Mouse (Mus musculus): ENCODE measurements around the gene Dexi.

DNA sequence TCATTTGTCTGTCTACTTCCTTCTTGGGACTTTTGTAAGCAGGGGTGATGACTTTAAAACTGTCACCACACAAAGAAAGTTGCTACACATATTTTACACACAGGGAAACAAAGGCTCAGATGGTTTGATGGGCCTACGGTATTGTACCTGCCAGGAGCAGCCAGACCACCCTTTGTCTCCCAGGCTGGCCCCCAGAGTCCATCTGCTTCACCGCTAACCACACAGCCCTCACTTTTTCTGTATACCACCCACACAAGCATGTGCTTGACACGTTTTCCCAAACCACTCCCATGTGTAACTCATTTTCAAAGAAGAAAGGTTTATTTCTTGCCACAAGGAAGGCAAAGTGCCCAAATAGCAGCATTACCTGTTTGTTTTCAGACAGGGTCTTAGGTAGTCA is 55.9 kb downstream of the Dexi start:
- TF ChIP-seq POLR2A (IDR thresholded peaks at IDR 0.05; ENCODE audit: extremely low read depth, insufficient read depth, low read length) (no peak), CTCF (IDR thresholded peaks at IDR 0.05; ENCODE audit: extremely low read depth, insufficient read depth, low read length) (no peak)

All from cortical plate, adult 2 months (tissue).